ENCODE assay signal across 13 mouse cellular contexts in the genomic region with DNA sequence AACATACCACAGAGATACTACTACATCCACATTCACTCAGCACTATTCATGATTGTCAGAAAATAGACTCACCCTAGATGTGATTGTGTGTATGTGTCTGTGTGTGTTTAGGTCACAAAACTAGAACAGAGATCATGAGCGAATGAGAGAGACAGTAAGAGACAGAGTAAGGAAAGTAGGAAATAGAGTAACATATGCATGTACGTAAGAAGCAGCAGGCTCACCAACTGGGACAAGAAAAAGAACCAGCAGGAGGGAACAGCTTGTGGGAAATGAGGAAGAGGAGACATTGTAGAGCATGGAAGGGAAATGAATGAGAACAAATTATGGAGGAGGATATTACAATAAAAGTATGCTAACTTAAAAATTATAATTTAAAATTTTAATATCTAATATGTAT.
A peak's percentile ranks its signal among the peaks of the same experiment; 100 is the strongest.
DNase-seq lines count a peak whose midpoint lies in the region.
"Had no signal": no experiment of that assay in that cellular context is flagged by ENCODE, and none has a peak within 500 bp of the region (broad histone marks: within the 10 kb centered on the region; RNA-seq: fewer than 3 reads in every experiment).

No protein-coding gene starts in this region.

- DNase-seq in brain, adult 2 months (ENCODE audit: low read depth, low spot score): peak; percentile 88
- DNase-seq in cerebellum, adult 11 months: peak; percentile 22
- DNase-seq in cerebellum, adult 8-10 months: peak; percentile 39
- peak; percentile 28 to 47 for DNase-seq in cerebellum, postnatal 25 days
- no peak for DNase-seq in adipocyte (ENCODE audit: low spot score)
- DNase-seq in urinary bladder, adult 18-20 months (ENCODE audit: low spot score in 2 of 2): no peak
- DNase-seq in lung, postnatal 14 days: no peak
- DNase-seq: adrenal gland, adult 8-10 months; adrenal gland, postnatal 36 days; gastrocnemius, postnatal 14 days; heart, adult 2 months; heart, postnatal 14 days; kidney, adult 8-10 months had no signal

Comparison
In these comparisons a context has a peak if more than half of its experiments do, and no peak if none do; other contexts are left out.
1. DNase-seq: peak in brain, adult 2 months (single experiment), cerebellum, adult 11 months (single experiment), cerebellum, adult 8-10 months (single experiment) and cerebellum, postnatal 25 days (2 of 2); none in adipocyte (single experiment), urinary bladder, adult 18-20 months (0 of 2) and lung, postnatal 14 days (single experiment).